Mouse (Mus musculus): ENCODE results near the gene Abcg1.

Abcg1 gene

GRCm38 (mm10) chr17:31128708-31129318 is 71.3 kb downstream of the Abcg1 start:
- no peak for DNase-seq (ENCODE audit: low read depth, low spot score)

- DNase-seq (ENCODE audit: low read depth, low spot score), result peak; percentile 29
Measured at GRCm38 (mm10) chr17:31129452-31129851, 72.0 kb downstream of the Abcg1 start, which contains the start of gene Tff3. Gene Tff3 (minus strand): TSS chr17:31129646.

- no peak for DNase-seq (ENCODE audit: low read depth, low spot score)
Measured at GRCm38 (mm10) chr17:31131269-31131821, 73.9 kb downstream of the Abcg1 start.

- no peak for DNase-seq (ENCODE audit: low read depth, low spot score)
Measured at GRCm38 (mm10) chr17:31133776-31134175, 76.3 kb downstream of the Abcg1 start.

GRCm38 (mm10) chr17:31134913-31135312 is 77.4 kb downstream of the Abcg1 start:
- no peak for DNase-seq (ENCODE audit: low read depth, low spot score)

- DNase-seq (ENCODE audit: low read depth, low spot score), result no peak
Measured at GRCm38 (mm10) chr17:31136291-31136690, 78.8 kb downstream of the Abcg1 start.

GRCm38 (mm10) chr17:31136821-31137220 is 79.3 kb downstream of the Abcg1 start:
- no peak for DNase-seq (ENCODE audit: low read depth, low spot score)

GRCm38 (mm10) chr17:31138398-31138797 is 80.9 kb downstream of the Abcg1 start:
- peak; percentile 74 for DNase-seq (ENCODE audit: low read depth, low spot score)

- DNase-seq (ENCODE audit: low read depth, low spot score), result no peak
Measured at GRCm38 (mm10) chr17:31142116-31142515, 84.6 kb downstream of the Abcg1 start.

GRCm38 (mm10) chr17:31144040-31145037 is 86.9 kb downstream of the Abcg1 start, which contains the start of gene Tff2:
Gene Tff2 (minus strand): TSS chr17:31144282.
- no peak for DNase-seq (ENCODE audit: low read depth, low spot score)

- no peak for DNase-seq (ENCODE audit: low read depth, low spot score)
Measured at GRCm38 (mm10) chr17:31145998-31146397, 88.5 kb downstream of the Abcg1 start.

GRCm38 (mm10) chr17:31152512-31152911 is 95.0 kb downstream of the Abcg1 start:
- DNase-seq (ENCODE audit: low read depth, low spot score), result no peak

GRCm38 (mm10) chr17:31152966-31153499 is 95.6 kb downstream of the Abcg1 start:
- no peak for DNase-seq (ENCODE audit: low read depth, low spot score)

- DNase-seq (ENCODE audit: low read depth, low spot score), result no peak
Measured at GRCm38 (mm10) chr17:31153785-31154184, 96.3 kb downstream of the Abcg1 start.

- no peak for DNase-seq (ENCODE audit: low read depth, low spot score)
Measured at GRCm38 (mm10) chr17:31157921-31158320, 100.4 kb downstream of the Abcg1 start.

GRCm38 (mm10) chr17:31160291-31160690 is 102.8 kb downstream of the Abcg1 start:
- DNase-seq (ENCODE audit: low read depth, low spot score), result no peak

GRCm38 (mm10) chr17:31162607-31163006 is 105.1 kb downstream of the Abcg1 start:
- DNase-seq (ENCODE audit: low read depth, low spot score), result no peak

- no peak for DNase-seq (ENCODE audit: low read depth, low spot score)
Measured at GRCm38 (mm10) chr17:31163821-31164220, 106.3 kb downstream of the Abcg1 start.

- DNase-seq (ENCODE audit: low read depth, low spot score), result no peak
Measured at GRCm38 (mm10) chr17:31165127-31165526, 107.7 kb downstream of the Abcg1 start, which contains the start of gene Tff1. Gene Tff1 (minus strand): TSS chr17:31165277.
